Mouse (Mus musculus) hindbrain, postnatal 0 days (tissue): ENCODE results near the gene Vrk3. TPM values are rescaled to one million over a fixed set of nuclear protein-coding genes. Genes with fewer than 3 reads are reported as not detected.

Source experiments
- ATAC-seq: fragments of 200-750 bp; cut with Nextera tagmentation; 2 replicates; pipeline ENCODE4 v1.8.0; 2017; ENCODE audit warnings: mild to moderate bottlenecking, moderate TSS enrichment, moderate library complexity
- DNase-seq: peaks from one replicate; pipeline ENCODE4 v3.0.0-alpha.2; 2015; ENCODE audit warnings: low spot score
- H3K27ac ChIP-seq: fragments of 300-500 bp; sonication (generic); 2 replicates; pipeline ENCODE4 v1.5.1; 2014; ENCODE audit warnings: mild to moderate bottlenecking
- H3K27me3 ChIP-seq: fragments of 300-500 bp; sonication (generic); 2 replicates; pipeline ENCODE4 v1.6.1; 2014; ENCODE audit warnings: low read length, mixed read lengths; ENCODE audit not compliant: insufficient read depth
- H3K36me3 ChIP-seq: fragments of 300-500 bp; sonication (generic); 2 replicates; pipeline ENCODE4 v1.6.1; 2014; ENCODE audit warnings: low read length, mixed read lengths; ENCODE audit not compliant: insufficient read depth
- H3K4me1 ChIP-seq: fragments of 300-500 bp; sonication (generic); 2 replicates; pipeline ENCODE4 v1.6.1; 2014; ENCODE audit warnings: antibody characterized with exemption, low read length, mixed read lengths; ENCODE audit not compliant: insufficient read depth
- H3K4me2 ChIP-seq: fragments of 300-500 bp; sonication (generic); 2 replicates; pipeline ENCODE4 v1.6.1; 2014; ENCODE audit warnings: low read depth, mild to moderate bottlenecking, low read length, moderate library complexity, mixed read lengths
- H3K4me3 ChIP-seq: fragments of 300-500 bp; sonication (generic); 2 replicates; pipeline ENCODE4 v1.5.1; 2014; ENCODE audit warnings: low read length
- H3K9ac ChIP-seq: fragments of 300-500 bp; sonication (generic); replicated peaks from 2 replicates; pipeline ENCODE4 v1.6.1; 2014; ENCODE audit warnings: mild to moderate bottlenecking, low read length, moderate library complexity, mixed read lengths
- H3K9me3 ChIP-seq: fragments of 300-500 bp; sonication (generic); 2 replicates; pipeline ENCODE4 v1.6.1; 2016; ENCODE audit warnings: low read length, mixed read lengths
- CTCF ChIP-seq: IDR thresholded peaks from 2 replicates; pipeline ENCODE4 v1.5.1; 2016; ENCODE audit warnings: antibody characterized with exemption, control low read depth, low read depth
- WGBS: fragments of 180-500 bp; shearing (Covaris S2); extraction: QIAGEN DNeasy Blood & Tissue Kit; methylation state at CpG from one replicate; pipeline ENCODE4 v1.1.7; 2014; 5-methylcytosine and 5-hydroxymethylcytosine counted together
- polyA plus RNA-seq: library from polyadenylated mRNA; unstranded; fragments of >200 nt; fragmentation: Nextera tagmentation; extraction: Ambion mirVana; gene quantifications from 2 replicates; pipeline ENCODE4 v1.2.1, GENCODE M21; 2015
- total RNA-seq: library from RNA; depleted of rRNA; stranded (reverse); fragments of >200 nt; gene quantifications from 2 replicates; pipeline ENCODE4 v1.2.3, GENCODE M21; 2014; rRNA removed

The Vrk3 gene
- 22.3 and 25.3 TPM in 2 replicates for total RNA-seq
- 28.2 and 33.0 TPM in 2 replicates for polyA plus RNA-seq

- Histone ChIP-seq H3K27ac (peak within 1 kb of the TSS; percentile 77), H3K36me3 (no peaks in the 10 kb centered on the region), H3K9ac (peak within 1 kb of the TSS; percentile 57), H3K27me3 (no peaks in the 10 kb centered on the region), H3K9me3 (no peaks in the 10 kb centered on the region), H3K4me2 (peak within 1 kb of the TSS; percentile 65), H3K4me1 (peaks cover 10% of the 10 kb centered on the region), H3K4me3 (peak within 1 kb of the TSS; percentile 73)
- TF ChIP-seq CTCF, result no peak
- under 1% methylated on average over 44 of the region's 44 CpGs for WGBS
- peak; percentile 98 for DNase-seq
- ATAC-seq, result peak; percentile 97
Measured at GRCm38 (mm10) chr7:44748101-44749044, at the start of gene Vrk3. TSS of gene Vrk3 (plus strand) at chr7:44748413.

GRCm38 (mm10) chr7:44701921-44702320, 46.3 kb upstream of the Vrk3 start:
- Histone ChIP-seq H3K4me1 (no peaks in the 10 kb centered on the region), H3K9me3 (no peaks in the 10 kb centered on the region), H3K4me3 (no peak overlapping the region), H3K36me3 (no peaks in the 10 kb centered on the region), H3K27me3 (no peaks in the 10 kb centered on the region), H3K27ac (no peak overlapping the region), H3K4me2 (no peak overlapping the region), H3K9ac (no peak overlapping the region)
- peak; percentile 78 for ATAC-seq
- peak; percentile 75 for TF ChIP-seq CTCF
- DNase-seq, result peak; percentile 68
- WGBS, result 5% methylated on average over 6 of the region's 6 CpGs

GRCm38 (mm10) chr7:44702985-44703384, 45.2 kb upstream of the Vrk3 start:
- WGBS, result 77% methylated on average over 8 of the region's 8 CpGs
- no peak for DNase-seq
- TF ChIP-seq CTCF, result no peak

GRCm38 (mm10) chr7:44704363-44704762, 43.9 kb upstream of the Vrk3 start:
- no peak overlapping the region for H3K9ac ChIP-seq
- DNase-seq (peak; percentile 66), ATAC-seq (no peak)
- H3K4me2 ChIP-seq, result no peak overlapping the region
- no peak overlapping the region for H3K4me3 ChIP-seq
- no peaks in the 10 kb centered on the region for H3K9me3 ChIP-seq
- H3K4me1 ChIP-seq, result no peaks in the 10 kb centered on the region
- H3K27me3 ChIP-seq, result no peaks in the 10 kb centered on the region
- peak; percentile 77 for TF ChIP-seq CTCF
- H3K36me3 ChIP-seq, result no peaks in the 10 kb centered on the region
- no peak overlapping the region for H3K27ac ChIP-seq
- WGBS, result 56% methylated on average over 3 of the region's 3 CpGs

More at GRCm38 (mm10) chr7:44702985-44703384, 45.2 kb upstream of the Vrk3 start:
- no peak overlapping the region for H3K9ac ChIP-seq
- H3K27ac ChIP-seq, result no peak overlapping the region
- ATAC-seq, result no peak
- H3K9me3 ChIP-seq, result no peaks in the 10 kb centered on the region
- no peaks in the 10 kb centered on the region for H3K27me3 ChIP-seq
- no peaks in the 10 kb centered on the region for H3K36me3 ChIP-seq
- H3K4me3 ChIP-seq, result no peak overlapping the region
- H3K4me2 ChIP-seq, result no peak overlapping the region
- H3K4me1 ChIP-seq, result no peaks in the 10 kb centered on the region

- TF ChIP-seq CTCF, result no peak
- H3K9me3 ChIP-seq, result no peaks in the 10 kb centered on the region
- WGBS, result 89% methylated on average over 4 of the region's 4 CpGs
- H3K4me1 ChIP-seq, result no peaks in the 10 kb centered on the region
- no peaks in the 10 kb centered on the region for H3K27me3 ChIP-seq
- H3K4me3 ChIP-seq, result no peak overlapping the region
- no peak overlapping the region for H3K4me2 ChIP-seq
- H3K27ac ChIP-seq, result no peak overlapping the region
- H3K9ac ChIP-seq, result no peak overlapping the region
- ATAC-seq, result no peak
- H3K36me3 ChIP-seq, result no peaks in the 10 kb centered on the region
- DNase-seq, result no peak
Measured at GRCm38 (mm10) chr7:44705086-44705485, 43.1 kb upstream of the Vrk3 start.

- Histone ChIP-seq H3K9ac (no peak overlapping the region), H3K4me1 (no peaks in the 10 kb centered on the region), H3K27ac (no peak overlapping the region), H3K4me3 (no peak overlapping the region), H3K4me2 (no peak overlapping the region), H3K36me3 (no peaks in the 10 kb centered on the region), H3K9me3 (no peaks in the 10 kb centered on the region), H3K27me3 (no peaks in the 10 kb centered on the region)
- TF ChIP-seq CTCF, result no peak
- ATAC-seq (no peak), DNase-seq (no peak)
Measured at GRCm38 (mm10) chr7:44706322-44706721, 41.9 kb upstream of the Vrk3 start.
